Mouse (Mus musculus) c-Kit-positive CD71-positive TER-119-negative erythroid progenitor cells, embryonic 14.5 days (primary cell): ENCODE measurements around the gene Trim11.

Experiments used
- DNase-seq: peaks from one replicate; pipeline ENCODE4 v3.0.0-alpha.2; 2013; ENCODE audit warnings: low read depth

The Trim11 gene

DNA sequence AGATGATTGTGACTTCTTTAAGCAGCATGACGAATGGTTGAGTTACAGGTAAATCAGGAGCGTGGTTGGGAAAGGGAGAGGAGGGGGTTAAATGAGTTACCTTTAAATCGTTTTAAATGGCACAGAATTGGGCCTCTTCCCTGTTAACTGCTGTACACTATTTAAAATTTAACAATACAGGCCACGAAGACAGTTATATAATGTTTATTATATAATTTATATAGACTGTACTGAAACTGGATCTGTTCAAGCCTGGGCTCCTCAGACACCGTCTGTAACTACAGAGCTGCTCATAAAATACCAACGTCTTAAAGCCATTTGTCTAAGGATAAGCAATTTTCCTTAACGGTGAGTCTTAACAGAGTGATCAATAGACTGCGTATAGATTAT is 22.0 kb upstream of the Trim11 start:
- DNase-seq = no peak

GRCm38 (mm10) chr11:58957226-58957914 is 20.5 kb upstream of the Trim11 start:
- DNase-seq = no peak

DNA sequence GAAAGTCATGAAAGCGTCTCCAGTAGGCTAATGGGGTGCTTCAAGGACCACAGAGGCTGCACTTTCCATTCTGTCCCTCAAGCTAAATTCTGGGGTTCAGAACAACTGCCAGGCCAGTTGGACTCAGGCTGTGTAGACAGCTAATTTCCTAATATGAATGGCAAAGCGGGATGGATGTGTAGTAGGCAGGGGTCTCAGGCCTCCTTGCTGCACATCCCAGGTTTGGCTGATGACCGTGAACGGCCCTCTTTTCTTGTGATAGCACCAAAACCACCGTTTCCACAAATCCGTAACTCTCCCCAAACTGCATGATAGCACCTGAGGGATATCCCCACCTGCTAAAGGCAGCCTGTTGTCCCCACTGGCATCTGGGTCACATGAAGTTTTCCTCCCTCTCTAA is 19.4 kb upstream of the Trim11 start:
- DNase-seq = no peak

GRCm38 (mm10) chr11:58959186-58959825 is 18.6 kb upstream of the Trim11 start:
- DNase-seq = no peak

DNA sequence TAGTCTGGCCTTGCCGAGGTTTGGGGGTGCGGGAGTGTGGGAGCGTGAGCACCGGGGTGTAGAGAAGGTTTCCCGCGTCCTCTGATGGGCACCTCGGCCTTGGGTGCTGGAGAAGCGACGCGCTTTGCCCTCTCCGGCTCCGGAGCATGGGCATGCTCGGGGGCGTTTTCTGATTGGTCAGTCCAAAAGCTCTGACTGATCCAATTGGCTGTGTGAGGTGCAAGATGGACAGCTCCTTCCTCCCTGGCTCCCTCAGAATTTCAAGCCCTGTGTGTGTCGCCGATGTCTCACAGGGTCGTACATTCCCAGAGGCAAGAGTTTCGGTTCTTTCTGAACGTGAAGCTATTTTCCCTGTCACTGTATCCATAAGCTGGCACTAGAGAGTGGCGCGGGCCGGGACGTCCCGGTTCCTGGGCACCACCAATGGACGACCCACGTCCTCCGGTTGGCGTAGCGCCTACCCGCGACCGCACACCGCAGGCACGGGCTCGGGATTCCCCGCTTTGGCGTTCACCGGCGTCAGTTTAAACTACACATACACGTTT is 17.9 kb upstream of the Trim11 start:
- DNase-seq = peak; percentile 85

GRCm38 (mm10) chr11:58961364-58962177 is 16.3 kb upstream of the Trim11 start:
- DNase-seq = no peak

GRCm38 (mm10) chr11:58963543-58963942 is 14.3 kb upstream of the Trim11 start:
- no peak for DNase-seq

GRCm38 (mm10) chr11:58964216-58964615 is 13.7 kb upstream of the Trim11 start:
- no peak for DNase-seq

DNA sequence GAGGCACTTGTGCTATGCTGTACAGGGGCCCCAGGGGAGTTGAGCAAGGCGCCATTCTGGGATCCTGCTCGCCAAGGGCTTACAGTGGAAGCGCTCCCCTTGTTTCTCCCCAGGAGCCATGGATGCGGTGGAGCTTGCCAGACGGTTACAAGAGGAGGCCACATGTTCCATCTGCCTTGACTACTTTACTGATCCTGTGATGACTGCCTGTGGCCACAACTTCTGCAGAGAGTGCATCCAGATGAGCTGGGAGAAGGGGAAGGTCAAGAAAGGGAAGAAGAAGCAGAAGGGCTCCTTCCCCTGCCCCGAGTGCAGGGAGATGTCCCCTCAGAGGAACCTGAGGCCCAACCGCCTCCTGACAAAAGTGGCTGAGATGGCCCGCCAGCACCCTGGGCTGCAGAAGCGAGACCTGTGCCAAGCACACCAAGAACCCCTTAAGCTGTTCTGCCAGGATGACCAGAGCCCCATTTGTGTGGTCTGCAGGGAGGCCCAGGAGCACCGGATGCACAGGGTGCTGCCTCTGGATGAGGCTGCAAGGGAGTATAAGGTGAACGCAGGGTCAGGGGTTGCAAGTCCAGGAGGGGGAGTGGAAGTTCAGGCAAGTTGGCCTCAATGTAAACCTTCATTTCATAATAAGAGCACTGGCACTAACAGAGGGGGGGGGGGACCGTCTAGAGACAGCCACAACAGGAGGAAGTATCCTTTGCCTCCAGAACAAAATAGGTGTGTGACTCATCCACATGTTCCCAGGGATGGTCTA is 12.7 kb upstream of the Trim11 start:
- no peak for DNase-seq

DNA sequence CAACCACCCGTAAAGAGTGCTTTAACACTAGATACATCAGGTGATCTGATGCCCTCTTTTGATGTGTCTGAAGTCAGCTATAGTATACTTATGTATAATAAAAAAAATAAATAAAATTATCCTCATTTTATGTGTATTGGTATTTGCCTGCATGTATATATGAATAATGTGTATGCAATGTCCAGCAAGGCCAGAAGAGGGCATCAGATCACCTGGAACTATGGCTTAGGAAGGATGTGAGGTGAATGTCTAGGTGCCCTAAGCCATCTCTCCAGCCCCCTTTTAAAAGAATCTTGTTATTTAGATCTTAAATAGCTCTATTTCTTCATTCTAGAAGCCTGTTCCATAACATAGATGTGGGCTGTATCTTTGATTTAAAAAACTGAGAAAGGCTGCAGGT is 10.5 kb upstream of the Trim11 start:
- peak; percentile 43 for DNase-seq

DNA sequence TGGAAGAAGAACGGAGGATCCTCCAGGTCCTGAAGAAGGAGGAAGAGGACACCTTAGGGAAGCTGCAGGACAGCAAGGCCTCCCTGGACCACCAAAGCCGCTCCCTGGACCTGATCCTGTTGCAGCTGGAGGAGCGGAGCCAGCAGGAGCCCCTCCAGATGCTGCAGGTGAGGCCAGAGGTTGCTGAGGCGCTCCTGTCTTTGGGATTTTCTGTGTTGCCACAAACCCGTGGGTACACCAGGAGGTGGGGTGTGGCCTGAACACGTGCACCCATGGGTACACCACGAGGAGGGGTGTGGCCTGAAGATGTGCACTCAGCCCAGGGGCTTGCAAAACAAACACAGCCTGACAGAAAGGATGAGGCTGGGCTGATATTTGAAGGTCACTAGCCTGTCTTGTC is 9.3 kb upstream of the Trim11 start:
- DNase-seq = no peak

DNA sequence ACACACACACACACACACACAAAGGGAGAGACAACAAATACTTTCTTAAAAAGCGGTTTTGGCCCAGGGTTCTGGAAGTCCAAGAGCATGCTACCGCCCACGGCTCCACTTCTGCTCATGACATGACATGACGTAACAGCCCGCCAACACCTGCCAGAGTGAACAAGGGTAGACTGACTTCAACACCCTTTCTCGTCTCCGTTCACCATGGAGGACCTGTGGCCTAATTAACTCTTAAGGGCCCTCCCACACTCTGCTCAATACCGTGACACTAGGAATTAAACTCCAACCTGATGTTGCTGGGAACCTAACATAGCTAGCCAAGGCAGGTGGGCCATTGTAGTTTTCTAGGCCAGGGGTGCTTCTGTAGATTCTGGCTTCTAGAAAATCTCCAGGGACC is 8.9 kb upstream of the Trim11 start:
- no peak for DNase-seq

DNA sequence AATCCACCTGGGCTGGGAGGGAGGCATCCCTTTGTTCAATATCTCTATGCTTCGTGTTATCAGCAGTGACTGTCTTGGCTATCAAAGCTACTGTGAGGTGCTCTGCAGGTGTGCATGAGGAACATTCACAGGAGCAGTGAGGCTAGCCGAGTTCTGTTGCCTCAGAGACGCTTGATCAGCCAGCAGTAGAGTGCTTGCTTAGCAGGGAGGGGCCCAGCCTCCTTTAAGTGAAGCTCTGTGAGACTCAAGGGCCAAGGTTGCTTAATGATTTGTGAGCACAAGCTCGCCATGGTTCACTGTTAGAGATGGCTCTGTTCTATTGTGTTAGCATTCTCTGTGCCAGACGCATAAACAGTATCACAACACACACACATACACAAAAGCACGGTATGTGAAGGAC is 8.2 kb upstream of the Trim11 start:
- DNase-seq = no peak

DNA sequence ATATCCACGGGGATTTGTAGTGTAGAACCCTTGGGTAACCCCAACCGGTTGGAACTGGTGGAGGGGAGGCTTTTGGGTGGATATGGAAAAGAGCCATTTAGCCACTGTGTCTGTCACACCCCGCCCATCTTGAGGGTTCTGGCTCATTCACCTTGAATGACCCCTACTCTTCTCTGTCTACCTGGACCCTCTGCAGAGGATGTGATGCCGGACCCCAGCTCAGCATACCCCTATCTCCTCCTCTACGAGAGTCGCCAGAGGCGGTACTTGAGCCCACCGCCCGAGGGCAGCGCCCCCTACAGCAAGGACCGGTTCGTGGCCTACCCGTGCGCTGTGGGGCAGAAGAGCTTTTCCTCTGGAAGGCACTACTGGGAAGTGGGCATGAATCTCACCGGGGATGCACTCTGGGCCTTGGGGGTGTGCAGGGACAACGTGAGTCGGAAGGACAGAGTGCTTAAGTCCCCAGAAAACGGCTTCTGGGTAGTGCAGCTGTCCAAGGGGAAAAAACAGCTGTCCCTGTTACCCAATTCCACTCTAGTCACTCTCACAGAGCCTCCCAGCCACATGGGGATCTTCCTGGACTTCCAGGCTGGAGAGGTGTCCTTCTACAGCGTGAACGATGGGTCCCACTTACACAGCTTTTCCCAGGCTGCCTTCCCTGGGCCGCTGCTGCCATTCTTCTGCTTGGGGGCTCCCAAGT is 6.9 kb upstream of the Trim11 start:
- DNase-seq = no peak

GRCm38 (mm10) chr11:58971796-58972195 is 6.1 kb upstream of the Trim11 start:
- no peak for DNase-seq

DNA sequence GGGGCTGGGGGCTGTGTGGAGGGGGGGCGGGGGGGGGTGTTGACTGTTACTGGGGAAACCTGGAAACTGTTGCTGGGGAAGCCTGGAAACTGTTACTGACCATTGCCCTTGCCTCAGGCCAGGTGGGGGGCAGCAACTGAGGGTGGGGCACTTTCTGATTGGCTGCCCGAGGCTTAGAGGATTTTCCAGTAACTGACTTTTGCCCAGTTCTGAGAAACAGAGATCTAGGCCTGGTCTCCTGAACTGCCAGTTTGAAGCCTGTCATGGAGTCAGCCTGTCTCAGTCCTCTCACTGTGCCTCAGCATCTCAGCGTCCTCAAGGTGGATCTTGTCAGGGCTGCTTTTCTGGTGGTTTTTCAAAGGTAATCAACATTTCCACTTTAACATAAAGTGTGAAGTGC is 3.5 kb upstream of the Trim11 start:
- peak; percentile 34 for DNase-seq

DNA sequence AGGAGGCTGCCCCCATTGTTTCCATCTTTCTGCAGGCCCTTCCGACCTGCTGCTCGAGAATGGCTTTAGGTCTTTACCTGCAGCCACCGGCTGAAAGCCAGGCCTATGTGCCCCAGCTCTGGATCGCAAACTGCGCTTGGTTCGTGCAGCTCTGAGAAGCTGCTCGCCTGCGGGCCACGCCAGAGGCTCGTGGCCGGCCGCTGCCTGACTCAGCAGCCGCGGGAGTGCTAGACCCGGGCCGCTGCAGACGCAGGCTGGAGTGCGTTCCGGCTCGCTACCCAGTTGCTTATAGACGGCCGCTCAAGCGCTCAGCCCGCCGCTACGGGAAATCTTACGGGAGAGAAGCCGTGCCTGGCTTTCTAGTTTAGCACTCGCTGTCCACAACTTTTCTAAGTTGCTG is 743 bp upstream of the Trim11 start:
- peak; percentile 14 for DNase-seq

DNA sequence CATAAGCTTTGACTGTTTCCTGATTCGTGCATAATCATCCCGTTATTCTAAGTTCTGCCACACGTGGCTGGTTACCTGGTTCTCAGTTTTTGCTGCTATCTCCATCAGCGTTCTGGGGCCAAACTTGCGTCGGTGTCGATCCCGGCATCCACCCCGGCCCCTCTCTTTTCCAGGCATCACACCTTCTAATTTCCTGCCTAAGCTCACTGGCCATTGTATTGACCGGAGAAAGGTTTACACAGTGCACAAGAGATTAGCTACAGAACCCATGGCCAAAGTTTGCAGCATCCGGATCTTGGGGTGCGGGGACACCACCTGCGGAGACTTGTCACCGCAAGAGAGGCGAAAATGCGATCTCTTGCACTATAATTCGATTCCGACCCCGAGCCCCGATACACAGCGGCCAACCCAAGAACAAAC is 276 bp upstream of the Trim11 start:
- no peak for DNase-seq

- DNase-seq = no peak
Measured at GRCm38 (mm10) chr11:58978706-58979030, 775 bp downstream of the Trim11 start.

GRCm38 (mm10) chr11:58979183-58979582 is 1.3 kb downstream of the Trim11 start:
- no peak for DNase-seq

DNA sequence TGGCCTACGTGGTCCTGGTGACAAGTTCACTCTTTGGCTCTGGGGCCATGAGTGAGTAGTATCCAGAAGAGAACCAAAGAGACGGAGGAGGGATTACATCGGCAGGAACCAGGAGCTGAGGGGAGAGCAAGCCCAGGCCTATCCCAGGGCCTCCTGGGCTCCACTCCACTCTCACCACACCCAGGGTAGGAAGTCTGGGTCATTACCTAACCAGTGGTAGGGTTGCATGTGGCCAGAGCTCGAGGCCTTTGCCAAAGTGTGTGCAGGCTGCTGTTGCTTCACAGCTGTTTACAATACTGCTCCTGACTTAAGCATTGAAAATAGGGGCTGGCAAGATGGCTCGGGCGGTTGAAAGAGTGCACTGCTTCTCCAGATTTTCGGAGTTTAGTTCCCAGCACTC is 1.8 kb downstream of the Trim11 start:
- DNase-seq = no peak
